Mouse (Mus musculus) stomach, postnatal 0 days (tissue): ENCODE results near the gene Rack1. TPM values are rescaled to one million over a fixed set of nuclear protein-coding genes. Genes with fewer than 3 reads are reported as not detected.
A peak's percentile ranks its signal among the peaks of the same experiment; 100 is the strongest.

Experiments used
- ATAC-seq: fragments of 200-750 bp; cut with Nextera tagmentation; 2 replicates; pipeline ENCODE4 v1.8.0; 2017; ENCODE audit not compliant: low FRiP score, low TSS enrichment
- DNase-seq: peaks from one replicate; pipeline ENCODE4 v3.0.0-alpha.2; 2016; ENCODE audit warnings: low spot score
- H3K27ac ChIP-seq: fragments of 300-500 bp; sonication (generic); replicated peaks from 2 replicates; pipeline ENCODE4 v1.5.1; 2014; ENCODE audit warnings: mild to moderate bottlenecking, control low read depth
- H3K27me3 ChIP-seq: fragments of 300-500 bp; sonication (generic); 2 replicates; pipeline ENCODE4 v1.6.1; 2014; ENCODE audit warnings: low read length; ENCODE audit not compliant: control insufficient read depth, insufficient read depth
- H3K36me3 ChIP-seq: fragments of 300-500 bp; sonication (generic); 2 replicates; pipeline ENCODE4 v1.6.1; 2014; ENCODE audit warnings: low read length, mixed read lengths; ENCODE audit not compliant: control insufficient read depth, insufficient read depth
- H3K4me1 ChIP-seq: fragments of 300-500 bp; sonication (generic); replicated peaks from 2 replicates; pipeline ENCODE4 v1.6.1; 2014; ENCODE audit warnings: antibody characterized with exemption; ENCODE audit not compliant: control insufficient read depth, insufficient read depth
- H3K4me2 ChIP-seq: fragments of 300-500 bp; sonication (generic); replicated peaks from 2 replicates; pipeline ENCODE4 v1.6.1; 2014; ENCODE audit warnings: low read depth, mild to moderate bottlenecking, control low read depth, moderate library complexity
- H3K4me3 ChIP-seq: fragments of 300-500 bp; sonication (generic); 2 replicates; pipeline ENCODE4 v1.5.1; 2014; ENCODE audit warnings: low read depth, low read length, control low read depth
- H3K9ac ChIP-seq: fragments of 300-500 bp; sonication (generic); 2 replicates; pipeline ENCODE4 v1.6.1; 2014; ENCODE audit warnings: mild to moderate bottlenecking, low read length, control low read depth, mixed read lengths
- H3K9me3 ChIP-seq: fragments of 300-500 bp; sonication (generic); 2 replicates; pipeline ENCODE4 v1.6.1; 2016; ENCODE audit warnings: low read length; ENCODE audit not compliant: control insufficient read depth
- CTCF ChIP-seq: IDR thresholded peaks from 2 replicates; pipeline ENCODE4 v1.5.1; 2016; ENCODE audit warnings: antibody characterized with exemption, low read depth, mild to moderate bottlenecking, moderate library complexity
- EP300 ChIP-seq: optimal IDR thresholded peaks from 2 replicates; pipeline ENCODE3; 2016; ENCODE audit warnings: antibody characterized with exemption
- WGBS: fragments of 180-500 bp; shearing (Covaris S2); extraction: QIAGEN DNeasy Blood & Tissue Kit; methylation state at CpG from one replicate; pipeline ENCODE4 v1.1.7; 2014; 5-methylcytosine and 5-hydroxymethylcytosine counted together
- polyA plus RNA-seq: library from polyadenylated mRNA; unstranded; fragments of >200 nt; fragmentation: Nextera tagmentation; extraction: Ambion mirVana; gene quantifications from 2 replicates; pipeline ENCODE4 v1.2.1, GENCODE M21; 2015

Rack1 gene
- polyA plus RNA-seq, 1 experiment from 2014 or later = 529 TPM

DNA sequence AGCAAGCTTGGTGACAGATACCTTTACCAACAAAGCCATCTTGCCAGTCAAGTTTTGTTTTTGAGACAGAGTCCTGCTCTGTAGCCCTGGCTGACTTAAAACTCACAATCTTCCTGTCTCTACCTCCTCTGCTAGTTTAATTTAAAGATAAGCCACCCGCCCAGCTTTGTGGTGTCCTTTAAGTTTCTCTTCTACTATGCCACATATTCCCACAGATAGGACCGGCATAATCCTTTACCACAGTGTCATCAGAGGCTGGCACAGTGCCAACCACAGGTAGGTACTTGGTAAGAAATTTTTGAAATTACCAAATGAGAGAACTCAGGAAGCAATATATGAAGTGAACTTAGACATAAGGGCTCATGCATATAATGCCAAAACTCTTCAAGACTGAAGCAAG, 10.0 kb downstream of the Rack1 start:
- TF ChIP-seq CTCF (no peak), EP300 (no peak)
- Histone ChIP-seq H3K27ac (no peak overlapping the region), H3K4me2 (no peak overlapping the region), H3K9me3 (no peaks in the 10 kb centered on the region), H3K9ac (no peak overlapping the region), H3K36me3 (peaks cover 32% of the 10 kb centered on the region), H3K4me3 (no peak overlapping the region), H3K27me3 (no peaks in the 10 kb centered on the region), H3K4me1 (no peaks in the 10 kb centered on the region)
- DNase-seq = no peak
- no peak for ATAC-seq
- 67% methylated on average over 2 of the region's 2 CpGs for WGBS

DNA sequence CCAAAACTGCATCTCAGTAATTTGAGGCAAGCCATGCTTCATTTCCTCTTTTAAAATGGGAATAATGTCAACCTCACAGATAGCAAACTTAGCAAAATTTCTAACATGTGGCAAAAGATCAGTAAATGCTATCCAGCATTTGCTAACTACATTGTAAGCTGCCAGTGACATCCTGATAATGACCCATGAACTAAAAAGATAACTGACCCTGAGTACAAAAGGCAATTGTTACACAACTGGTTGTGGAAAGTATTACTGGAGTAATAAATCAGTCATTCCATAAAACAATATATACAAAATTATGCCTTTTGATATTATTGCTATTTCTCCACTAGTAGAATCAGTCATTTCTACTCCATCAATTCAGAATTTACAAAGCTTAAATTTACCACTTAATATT, 13.7 kb downstream of the Rack1 start:
- Histone ChIP-seq H3K9me3 (no peaks in the 10 kb centered on the region), H3K36me3 (peaks cover 9% of the 10 kb centered on the region; the same call in 1 of the 2 replicates)

GRCm38 (mm10) chr11:48815851-48816250, 15.7 kb downstream of the Rack1 start:
- no peak for TF ChIP-seq EP300
- no peak for TF ChIP-seq CTCF
- Histone ChIP-seq H3K4me1 (no peaks in the 10 kb centered on the region), H3K9ac (peak overlapping the region; percentile 95), H3K36me3 (peaks cover 7% of the 10 kb centered on the region; the same call in 1 of the 2 replicates), H3K27me3 (no peaks in the 10 kb centered on the region), H3K4me3 (peak overlapping the region; percentile 73), H3K4me2 (peak overlapping the region; percentile 83), H3K9me3 (no peaks in the 10 kb centered on the region), H3K27ac (peak overlapping the region; percentile 99; the same call in 1 of the 2 replicates)
- DNase-seq (no peak), ATAC-seq (no peak)
- whole genome bisulfite sequencing = 62% methylated on average over 16 of the region's 16 CpGs

More for the DNA sequence above, 13.7 kb downstream of the Rack1 start:
- Histone ChIP-seq H3K27ac (no peak overlapping the region), H3K4me2 (no peak overlapping the region), H3K9ac (no peak overlapping the region), H3K27me3 (no peaks in the 10 kb centered on the region), H3K4me3 (no peak overlapping the region), H3K4me1 (no peaks in the 10 kb centered on the region)
- DNase-seq = no peak
- TF ChIP-seq EP300 (no peak), CTCF (no peak)
- ATAC-seq = no peak

GRCm38 (mm10) chr11:48816281-48816781, 16.2 kb downstream of the Rack1 start:
- DNase-seq (peak; percentile 56), ATAC-seq (peak; percentile 27; the same call in 1 of the 2 replicates)
- peak overlapping the region; percentile 73 for H3K4me3 ChIP-seq
- peaks cover 7% of the 10 kb centered on the region; the same call in 1 of the 2 replicates for H3K36me3 ChIP-seq
- TF ChIP-seq CTCF (no peak), EP300 (no peak)
- H3K9ac ChIP-seq = peak overlapping the region; percentile 95
- no peaks in the 10 kb centered on the region for H3K27me3 ChIP-seq
- H3K9me3 ChIP-seq = no peaks in the 10 kb centered on the region
- no peaks in the 10 kb centered on the region for H3K4me1 ChIP-seq
- peak overlapping the region; percentile 83 for H3K4me2 ChIP-seq
- 5% methylated on average over 19 of the region's 23 CpGs for WGBS
- peak overlapping the region; percentile 99 for H3K27ac ChIP-seq

GRCm38 (mm10) chr11:48816800-48817665, 16.9 kb downstream of the Rack1 start, which contains the start of gene Trim41:
Gene Trim41, minus strand, starts transcription at chr11:48817353.
- no peaks in the 10 kb centered on the region for H3K27me3 ChIP-seq
- H3K4me2 ChIP-seq = peak within 1 kb of the TSS; percentile 83
- peak within 1 kb of the TSS; percentile 95 for H3K9ac ChIP-seq
- peak within 1 kb of the TSS; percentile 73 for H3K4me3 ChIP-seq
- peaks cover 3% of the 10 kb centered on the region; the same call in 1 of the 2 replicates for H3K36me3 ChIP-seq
- DNase-seq (peak; percentile 99), ATAC-seq (peak; percentile 97)
- WGBS = under 1% methylated on average over 61 of the region's 77 CpGs
- H3K27ac ChIP-seq = peak within 1 kb of the TSS; percentile 99
- no peaks in the 10 kb centered on the region for H3K4me1 ChIP-seq
- TF ChIP-seq EP300 (peak; percentile 17), CTCF (peak; percentile 38; the same call in 1 of the 2 replicates)
- H3K9me3 ChIP-seq = no peaks in the 10 kb centered on the region
